Comparison of ENCODE assay signal across 8 mouse cellular contexts in the genomic region with DNA sequence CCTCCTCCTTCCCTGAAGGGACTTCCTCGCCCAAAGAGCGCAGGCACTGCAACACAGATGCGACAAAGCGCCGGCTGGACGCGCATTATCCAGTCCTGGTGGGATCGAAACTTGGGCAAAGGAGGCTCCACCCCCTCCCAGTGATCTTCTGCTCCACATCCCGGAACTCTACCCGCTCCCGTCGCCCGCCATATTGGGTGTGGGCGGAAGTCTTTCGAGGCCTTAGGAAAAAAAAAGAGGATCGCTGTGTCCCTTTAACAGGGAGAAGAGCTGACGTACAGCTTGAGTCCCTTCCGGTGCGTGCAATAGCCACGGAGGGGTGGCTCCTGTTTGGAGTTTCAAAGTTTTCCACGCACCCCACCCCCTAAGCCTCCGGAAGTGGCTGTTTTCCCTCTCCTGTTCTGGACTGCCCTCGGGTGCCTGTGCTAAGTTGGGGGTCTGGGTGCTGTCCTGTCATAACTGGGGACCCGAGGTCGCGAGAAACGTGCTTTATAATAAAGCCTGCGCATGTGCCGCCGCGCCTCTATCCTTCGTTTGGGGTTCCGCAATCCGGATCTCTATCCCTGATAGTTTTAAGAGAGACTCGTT. TPM values are rescaled to one million over a fixed set of nuclear protein-coding genes. Genes with fewer than 3 reads are reported as not detected.
DNase-seq lines count a peak whose midpoint lies in the region; ATAC-seq lines count a peak whose summit lies in the region.

No protein-coding gene starts in this region.

- H3K4me1 ChIP-seq in heart, embryonic 13.5 days, result peaks cover 46% of the 10 kb centered on the region
- peaks cover 51% of the 10 kb centered on the region for H3K4me1 ChIP-seq in liver, embryonic 13.5 days (replicated peaks)
- H3K4me1 ChIP-seq in stomach, embryonic 16.5 days (ENCODE audit: control insufficient read depth, insufficient read depth, low read length), result peaks cover 27% of the 10 kb centered on the region

- H3K27me3 ChIP-seq in heart, embryonic 13.5 days (replicated peaks), result no peaks in the 10 kb centered on the region
- H3K27me3 ChIP-seq in liver, embryonic 13.5 days, result no peaks in the 10 kb centered on the region
- no peaks in the 10 kb centered on the region for H3K27me3 ChIP-seq in stomach, embryonic 16.5 days (ENCODE audit: control insufficient read depth, insufficient read depth, low read length)

- H3K9ac ChIP-seq in heart, embryonic 13.5 days, result peak overlapping the region; percentile 86
- H3K9ac ChIP-seq in liver, embryonic 13.5 days, result peak overlapping the region; percentile 82
- peak overlapping the region; percentile 82 for H3K9ac ChIP-seq in stomach, embryonic 16.5 days (ENCODE audit: low read length)

- H3K4me2 ChIP-seq in heart, embryonic 13.5 days, result peak overlapping the region; percentile 91
- peak overlapping the region; percentile 92 for H3K4me2 ChIP-seq in liver, embryonic 13.5 days
- peak overlapping the region; percentile 62 for H3K4me2 ChIP-seq in stomach, embryonic 16.5 days (ENCODE audit: low read depth, low read length)

- whole genome bisulfite sequencing in heart, embryonic 13.5 days, result 0% methylated on average over 35 of the region's 35 CpGs
- under 1% methylated on average over 35 of the region's 35 CpGs for WGBS in liver, embryonic 13.5 days (ENCODE audit: insufficient replicate concordance)
- under 1% methylated on average over 35 of the region's 35 CpGs for WGBS in stomach, embryonic 16.5 days

- DNase-seq in CD4-positive helper T cell, adult 2 months (ENCODE audit: low read depth, low spot score), result peak; percentile 85
- peak; percentile 86 for DNase-seq in brain, embryonic 18.5 days (ENCODE audit: low read depth, low spot score)
- peak; percentile 97 for DNase-seq in kidney, postnatal 14 days
- DNase-seq in liver, embryonic 13.5 days, result peak; percentile 84
- DNase-seq in neural tube, embryonic 10.5 days (ENCODE audit: extremely low spot score, low spot score), result peak; percentile 91

- peak overlapping the region; percentile 97 for H3K27ac ChIP-seq in heart, embryonic 13.5 days (replicated peaks)
- H3K27ac ChIP-seq in liver, embryonic 13.5 days, result peak overlapping the region; percentile 93
- H3K27ac ChIP-seq in stomach, embryonic 16.5 days (ENCODE audit: low read length), result peak overlapping the region; percentile 98

- peaks cover 38% of the 10 kb centered on the region for H3K36me3 ChIP-seq in heart, embryonic 13.5 days
- H3K36me3 ChIP-seq in liver, embryonic 13.5 days, result peaks cover 14% of the 10 kb centered on the region
- peaks cover 10% of the 10 kb centered on the region for H3K36me3 ChIP-seq in stomach, embryonic 16.5 days (ENCODE audit: control insufficient read depth, insufficient read depth, low read length)

- H3K9me3 ChIP-seq in heart, embryonic 13.5 days, result no peaks in the 10 kb centered on the region
- H3K9me3 ChIP-seq in liver, embryonic 13.5 days (replicated peaks), result no peaks in the 10 kb centered on the region
- no peaks in the 10 kb centered on the region for H3K9me3 ChIP-seq in stomach, embryonic 16.5 days (replicated peaks; ENCODE audit: control insufficient read depth, low read length)

- H3K4me3 ChIP-seq in heart, embryonic 13.5 days, result peak overlapping the region; percentile 63
- peak overlapping the region; percentile 74 for H3K4me3 ChIP-seq in liver, embryonic 13.5 days (replicated peaks)
- peak overlapping the region; percentile 68 for H3K4me3 ChIP-seq in stomach, embryonic 16.5 days (replicated peaks; ENCODE audit: low read length)

- peak; percentile 86 for ATAC-seq in erythroid progenitor cell, adult 5-6 weeks (replicated peaks; ENCODE audit: low FRiP score, poor library complexity, severe bottlenecking)
- ATAC-seq in heart, embryonic 13.5 days (ENCODE audit: extremely low read depth, insufficient number of reproducible peaks, low FRiP score, low TSS enrichment), result peak; percentile 52
- peak; percentile 74 for ATAC-seq in liver, embryonic 13.5 days (ENCODE audit: low read depth)
- peak; percentile 81 for ATAC-seq in stomach, embryonic 16.5 days (ENCODE audit: insufficient read depth, low FRiP score)

RNA-seq across cellular contexts. Expression of a gene that starts 9.2 kb away (rescaled TPM):
- total RNA-seq in erythroid progenitor cell, adult 5-6 weeks (2015; ENCODE audit: low replicate concordance), result 2.9 TPM in 2 replicates
- total RNA-seq in erythroid progenitor cell, adult 5-6 weeks (2017; ENCODE audit: low replicate concordance), result 2.8 TPM in 1 of 2 replicates, not detected in the other
- 18.6 and 19.6 TPM in 2 replicates for polyA plus RNA-seq in heart, embryonic 13.5 days (2015; fragmentation: Nextera tagmentation; extraction: Ambion mirVana)
- 6.4 and 7.3 TPM in 2 replicates for polyA plus RNA-seq in liver, embryonic 13.5 days (2015; fragmentation: Nextera tagmentation; extraction: Ambion mirVana)
- polyA plus RNA-seq in stomach, embryonic 16.5 days (2015; fragmentation: Nextera tagmentation; extraction: Ambion mirVana), result 20.2 and 22.1 TPM in 2 replicates

RNA-seq across cellular contexts. Expression of a gene that starts 9.8 kb away (rescaled TPM):
- total RNA-seq in erythroid progenitor cell, adult 5-6 weeks (2015; ENCODE audit: low replicate concordance), result 2.9 and 5.0 TPM in 2 replicates
- total RNA-seq in erythroid progenitor cell, adult 5-6 weeks (2017; ENCODE audit: low replicate concordance), result 6.3 and 10.9 TPM in 2 replicates
- polyA plus RNA-seq in heart, embryonic 13.5 days (2015; fragmentation: Nextera tagmentation; extraction: Ambion mirVana), result 56.9 and 59.8 TPM in 2 replicates
- polyA plus RNA-seq in liver, embryonic 13.5 days (2015; fragmentation: Nextera tagmentation; extraction: Ambion mirVana), result 32.2 and 34.6 TPM in 2 replicates
- 87.1 and 89.0 TPM in 2 replicates for polyA plus RNA-seq in stomach, embryonic 16.5 days (2015; fragmentation: Nextera tagmentation; extraction: Ambion mirVana)

RNA-seq across cellular contexts. Expression of a gene that starts 17.2 kb away (rescaled TPM):
- total RNA-seq in erythroid progenitor cell, adult 5-6 weeks (2015; ENCODE audit: low replicate concordance), result not detected in 2 replicates
- not detected in 2 replicates for total RNA-seq in erythroid progenitor cell, adult 5-6 weeks (2017; ENCODE audit: low replicate concordance)
- 0.18 and 0.44 TPM in 2 replicates for polyA plus RNA-seq in heart, embryonic 13.5 days (2015; fragmentation: Nextera tagmentation; extraction: Ambion mirVana)
- 0.06 TPM in 1 of 2 replicates, not detected in the other for polyA plus RNA-seq in liver, embryonic 13.5 days (2015; fragmentation: Nextera tagmentation; extraction: Ambion mirVana)
- 0.68 and 0.79 TPM in 2 replicates for polyA plus RNA-seq in stomach, embryonic 16.5 days (2015; fragmentation: Nextera tagmentation; extraction: Ambion mirVana)

RNA-seq across cellular contexts. Expression of a gene that starts 23.3 kb away (rescaled TPM):
- total RNA-seq in erythroid progenitor cell, adult 5-6 weeks (2015; ENCODE audit: low replicate concordance), result 31.0 and 59.1 TPM in 2 replicates
- 0.91 and 10.4 TPM in 2 replicates for total RNA-seq in erythroid progenitor cell, adult 5-6 weeks (2017; ENCODE audit: low replicate concordance)
- polyA plus RNA-seq in heart, embryonic 13.5 days (2015; fragmentation: Nextera tagmentation; extraction: Ambion mirVana), result 82.3 and 117 TPM in 2 replicates
- 73.6 and 81.7 TPM in 2 replicates for polyA plus RNA-seq in liver, embryonic 13.5 days (2015; fragmentation: Nextera tagmentation; extraction: Ambion mirVana)
- polyA plus RNA-seq in stomach, embryonic 16.5 days (2015; fragmentation: Nextera tagmentation; extraction: Ambion mirVana), result 53.7 and 70.6 TPM in 2 replicates

RNA-seq across cellular contexts. Expression of a gene that starts 24.8 kb away (rescaled TPM):
- 1.4 and 1.7 TPM in 2 replicates for total RNA-seq in erythroid progenitor cell, adult 5-6 weeks (2015; ENCODE audit: low replicate concordance)
- 0.68 and 1.8 TPM in 2 replicates for total RNA-seq in erythroid progenitor cell, adult 5-6 weeks (2017; ENCODE audit: low replicate concordance)
- polyA plus RNA-seq in heart, embryonic 13.5 days (2015; fragmentation: Nextera tagmentation; extraction: Ambion mirVana), result 18.1 and 18.6 TPM in 2 replicates
- polyA plus RNA-seq in liver, embryonic 13.5 days (2015; fragmentation: Nextera tagmentation; extraction: Ambion mirVana), result 5.6 and 6.3 TPM in 2 replicates
- polyA plus RNA-seq in stomach, embryonic 16.5 days (2015; fragmentation: Nextera tagmentation; extraction: Ambion mirVana), result 61.7 and 65.4 TPM in 2 replicates

Comparison
In these comparisons a context has a peak if more than half of its experiments do, and no peak if none do; other contexts are left out.
1. Peak in every context shown above with its lines: DNase-seq, ATAC-seq, H3K4me3 ChIP-seq and H3K27ac ChIP-seq.